Mouse (Mus musculus): Measurements from ENCODE around the gene Mall. TPM values are rescaled to one million over a fixed set of nuclear protein-coding genes. Genes with fewer than 3 reads are reported as not detected.
A peak's percentile ranks its signal among the peaks of the same experiment; 100 is the strongest.

Gene Mall
- polyA plus RNA-seq, 1 experiment from 2014 or later, result 24.9 TPM

- H3K27ac ChIP-seq, result peak overlapping the region; percentile 65; the same call in 1 of the 2 replicates
- H3K27me3 ChIP-seq (replicated peaks), result no peaks in the 10 kb centered on the region
- peaks cover 8% of the 10 kb centered on the region; the same call in 1 of the 2 replicates for H3K4me1 ChIP-seq
- H3K4me3 ChIP-seq (replicated peaks), result 0 out of 2 replicates have a peak overlapping the region, but pooled peaks have one; percentile 6
- ATAC-seq (ENCODE audit: insufficient read depth, low FRiP score, low read depth), result no peak
- peak overlapping the region; percentile 14; the same call in 1 of the 2 replicates for H3K4me2 ChIP-seq
- no peaks in the 10 kb centered on the region for H3K9me3 ChIP-seq
- H3K36me3 ChIP-seq, result no peaks in the 10 kb centered on the region
- no peak overlapping the region for H3K9ac ChIP-seq
- 64% methylated on average over 6 of the region's 6 CpGs for WGBS
Measured at GRCm38 (mm10) chr2:127728146-127728545, 1.6 kb downstream of the Mall start.

- 52% methylated on average over 4 of the region's 4 CpGs for WGBS
- H3K27me3 ChIP-seq (replicated peaks), result no peaks in the 10 kb centered on the region
- ATAC-seq (ENCODE audit: insufficient read depth, low FRiP score, low read depth), result no peak
- no peaks in the 10 kb centered on the region for H3K36me3 ChIP-seq
- no peak overlapping the region for H3K9ac ChIP-seq
- H3K9me3 ChIP-seq, result no peaks in the 10 kb centered on the region
- peak overlapping the region; percentile 79 for H3K27ac ChIP-seq
- no peak overlapping the region for H3K4me2 ChIP-seq
- peaks cover 15% of the 10 kb centered on the region for H3K4me1 ChIP-seq
- H3K4me3 ChIP-seq (replicated peaks), result no peak overlapping the region
Measured at GRCm38 (mm10) chr2:127723193-127723592, 6.5 kb downstream of the Mall start.

GRCm38 (mm10) chr2:127722176-127722892, 7.4 kb downstream of the Mall start:
- Histone ChIP-seq H3K4me2 (0 out of 2 replicates have a peak overlapping the region, but pooled peaks have one; percentile 10), H3K27ac (peak overlapping the region; percentile 87), H3K27me3 (replicated peaks) (no peaks in the 10 kb centered on the region), H3K9ac (no peak overlapping the region), H3K9me3 (no peaks in the 10 kb centered on the region), H3K36me3 (no peaks in the 10 kb centered on the region), H3K4me1 (peaks cover 15% of the 10 kb centered on the region), H3K4me3 (replicated peaks) (no peak overlapping the region)
- peak; percentile 89 for ATAC-seq (ENCODE audit: insufficient read depth, low FRiP score, low read depth)
- WGBS, result 29% methylated on average over 7 of the region's 7 CpGs

DNA sequence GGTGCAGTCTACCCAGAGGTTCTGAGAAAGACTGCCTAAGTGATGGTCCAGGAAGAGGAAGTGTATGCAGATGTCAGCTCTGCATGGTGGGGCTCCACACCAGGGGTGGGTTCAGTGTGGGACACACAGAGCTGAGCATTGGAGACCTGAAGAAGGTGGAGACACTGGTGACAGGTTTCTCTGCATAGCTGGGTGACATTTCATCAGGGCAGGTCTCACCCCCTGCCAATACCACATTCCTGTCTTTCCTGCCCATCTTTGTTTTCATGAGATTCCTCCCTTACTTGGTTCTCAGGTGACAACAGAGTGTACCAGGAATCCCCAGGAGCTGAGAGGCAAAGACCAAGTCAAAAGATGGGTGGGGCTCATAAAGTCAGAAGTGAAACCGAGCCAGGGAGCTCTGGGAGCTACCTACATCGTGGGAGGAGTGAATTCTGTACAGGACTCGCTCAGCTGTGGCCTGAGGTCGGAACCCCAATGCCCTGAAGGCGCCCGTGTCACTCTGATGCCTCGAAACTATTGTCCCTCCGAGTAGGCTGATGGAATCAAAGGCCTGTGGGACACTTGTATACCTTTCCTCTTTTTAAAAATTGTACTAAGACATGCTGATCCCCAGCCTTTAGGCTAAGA, 10.8 kb downstream of the Mall start:
- WGBS, result 67% methylated on average over 8 of the region's 8 CpGs
- no peaks in the 10 kb centered on the region for H3K36me3 ChIP-seq
- no peak overlapping the region for H3K4me2 ChIP-seq
- H3K27me3 ChIP-seq (replicated peaks), result no peaks in the 10 kb centered on the region
- peaks cover 21% of the 10 kb centered on the region for H3K4me1 ChIP-seq
- no peaks in the 10 kb centered on the region for H3K9me3 ChIP-seq
- no peak overlapping the region for H3K9ac ChIP-seq
- no peak for ATAC-seq (ENCODE audit: insufficient read depth, low FRiP score, low read depth)
- peak overlapping the region; percentile 53; the same call in 1 of the 2 replicates for H3K27ac ChIP-seq
- no peak overlapping the region for H3K4me3 ChIP-seq (replicated peaks)

- no peak overlapping the region for H3K9ac ChIP-seq
- WGBS, result 40% methylated on average over 3 of the region's 3 CpGs
- H3K27me3 ChIP-seq (replicated peaks), result no peaks in the 10 kb centered on the region
- no peak for ATAC-seq (ENCODE audit: insufficient read depth, low FRiP score, low read depth)
- H3K4me3 ChIP-seq (replicated peaks), result no peak overlapping the region
- 0 out of 2 replicates have a peak, but pooled peaks cover 7% of the 10 kb centered on the region for H3K4me1 ChIP-seq
- H3K4me2 ChIP-seq, result no peak overlapping the region
- H3K9me3 ChIP-seq, result no peaks in the 10 kb centered on the region
- no peak overlapping the region for H3K27ac ChIP-seq
- H3K36me3 ChIP-seq, result no peaks in the 10 kb centered on the region
Measured at GRCm38 (mm10) chr2:127714726-127715125, 15.0 kb downstream of the Mall start.

- Histone ChIP-seq H3K27me3 (replicated peaks) (no peaks in the 10 kb centered on the region), H3K9ac (no peak overlapping the region), H3K4me3 (replicated peaks) (no peak overlapping the region), H3K9me3 (no peaks in the 10 kb centered on the region), H3K27ac (no peak overlapping the region), H3K36me3 (no peaks in the 10 kb centered on the region), H3K4me2 (no peak overlapping the region), H3K4me1 (no peaks in the 10 kb centered on the region)
- ATAC-seq (ENCODE audit: insufficient read depth, low FRiP score, low read depth), result no peak
- WGBS, result 84% methylated on average over 3 of the region's 3 CpGs
Measured at GRCm38 (mm10) chr2:127708792-127709191, 20.9 kb downstream of the Mall start.

DNA sequence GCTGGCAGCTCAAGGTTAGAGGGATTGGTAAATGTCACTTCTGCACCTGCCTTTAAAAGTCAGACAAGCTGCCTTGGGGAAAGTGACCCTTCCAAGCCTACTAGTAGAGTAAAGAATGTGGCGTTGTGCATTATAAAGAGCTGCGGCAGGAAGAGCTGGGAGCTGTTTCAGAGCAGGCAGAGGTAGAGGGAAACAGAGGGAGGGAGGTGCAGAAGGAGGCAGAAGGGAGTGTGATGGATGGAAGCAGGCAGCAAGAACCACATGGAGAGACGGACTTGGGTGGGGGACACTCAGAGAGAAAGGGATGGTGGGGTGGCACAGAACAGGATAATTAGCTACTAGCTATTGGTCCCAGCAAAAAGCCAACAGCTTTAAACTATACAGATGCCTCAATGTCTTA, 21.7 kb downstream of the Mall start:
- 47% methylated on average over 3 of the region's 3 CpGs for WGBS
- H3K36me3 ChIP-seq, result no peaks in the 10 kb centered on the region
- no peak overlapping the region for H3K27ac ChIP-seq
- H3K4me3 ChIP-seq (replicated peaks), result no peak overlapping the region
- no peak overlapping the region for H3K9ac ChIP-seq
- H3K4me1 ChIP-seq, result no peaks in the 10 kb centered on the region
- H3K9me3 ChIP-seq, result no peaks in the 10 kb centered on the region
- no peak for ATAC-seq (ENCODE audit: insufficient read depth, low FRiP score, low read depth)
- H3K27me3 ChIP-seq (replicated peaks), result no peaks in the 10 kb centered on the region
- no peak overlapping the region for H3K4me2 ChIP-seq

- H3K4me2 ChIP-seq, result no peak overlapping the region
- no peak overlapping the region for H3K4me3 ChIP-seq (replicated peaks)
- no peaks in the 10 kb centered on the region for H3K36me3 ChIP-seq
- no peaks in the 10 kb centered on the region for H3K9me3 ChIP-seq
- H3K9ac ChIP-seq, result no peak overlapping the region
- 83% methylated on average over 6 of the region's 6 CpGs for WGBS
- no peak overlapping the region for H3K27ac ChIP-seq
- no peak for ATAC-seq (ENCODE audit: insufficient read depth, low FRiP score, low read depth)
- H3K27me3 ChIP-seq (replicated peaks), result no peaks in the 10 kb centered on the region
- H3K4me1 ChIP-seq, result no peaks in the 10 kb centered on the region
Measured at GRCm38 (mm10) chr2:127705267-127705666, 24.5 kb downstream of the Mall start.

DNA sequence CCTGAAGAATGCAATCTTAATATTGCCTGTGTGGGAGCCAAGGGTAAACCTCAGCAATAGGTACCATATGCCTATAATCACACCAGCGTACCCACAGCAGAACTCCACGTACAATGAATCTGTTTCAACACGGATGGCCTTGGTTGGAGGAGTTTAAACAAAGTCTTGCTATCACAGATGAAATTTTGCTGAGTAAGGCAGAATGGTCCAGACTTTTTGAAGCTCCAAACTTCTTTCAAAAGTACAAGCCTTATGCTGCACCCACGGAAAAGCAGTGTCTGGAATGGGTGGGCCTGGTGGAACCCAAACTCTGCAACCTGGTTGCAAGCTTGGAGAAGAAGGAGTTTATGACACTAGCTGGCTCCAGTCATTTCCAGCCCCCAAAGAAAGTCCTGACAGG, 40.5 kb downstream of the Mall start:
- no peaks in the 10 kb centered on the region for H3K4me1 ChIP-seq
- no peaks in the 10 kb centered on the region for H3K9me3 ChIP-seq
- H3K9ac ChIP-seq, result no peak overlapping the region
- no peak overlapping the region for H3K4me3 ChIP-seq (replicated peaks)
- no peaks in the 10 kb centered on the region for H3K27me3 ChIP-seq (replicated peaks)
- no peak for ATAC-seq (ENCODE audit: insufficient read depth, low FRiP score, low read depth)
- 81% methylated on average over 4 of the region's 4 CpGs for WGBS
- H3K27ac ChIP-seq, result no peak overlapping the region
- H3K4me2 ChIP-seq, result no peak overlapping the region
- H3K36me3 ChIP-seq, result no peaks in the 10 kb centered on the region

DNA sequence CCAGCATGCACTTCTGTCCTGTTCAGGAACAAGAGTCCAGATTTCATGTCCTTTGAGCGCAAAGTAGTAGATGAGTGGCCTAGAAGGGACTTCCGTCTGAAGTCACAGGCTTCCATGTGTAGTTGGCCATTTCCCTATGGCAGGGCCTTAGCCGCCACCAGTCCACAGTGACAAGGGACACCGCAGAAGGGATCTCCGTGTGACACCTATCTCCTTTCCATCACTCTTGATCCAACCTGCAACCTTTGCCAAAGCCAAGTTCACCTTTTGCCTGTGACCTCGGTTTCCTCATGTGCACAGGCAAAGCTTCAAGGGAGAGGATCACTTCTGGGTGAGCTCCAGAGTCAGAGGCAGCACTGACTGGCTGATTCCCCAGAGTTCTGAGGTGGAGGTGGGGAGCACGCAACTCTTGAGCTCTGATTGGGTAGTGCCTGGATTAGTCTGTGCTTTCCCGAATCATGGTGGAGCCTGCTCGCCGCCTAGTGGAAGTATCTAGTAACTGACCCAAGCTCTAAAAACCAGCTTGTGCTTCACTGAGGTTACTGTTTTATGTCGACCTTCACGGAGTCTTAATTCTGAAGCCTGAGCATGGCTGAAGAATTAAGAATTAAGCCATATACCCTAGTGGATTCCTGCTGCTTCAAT, 45.9 kb downstream of the Mall start:
- peak; percentile 58; the same call in 1 of the 2 replicates for ATAC-seq (ENCODE audit: insufficient read depth, low FRiP score, low read depth)
- no peak overlapping the region for H3K9ac ChIP-seq
- no peaks in the 10 kb centered on the region for H3K36me3 ChIP-seq
- WGBS, result 36% methylated on average over 12 of the region's 12 CpGs
- H3K27ac ChIP-seq, result no peak overlapping the region
- H3K27me3 ChIP-seq (replicated peaks), result no peaks in the 10 kb centered on the region
- no peaks in the 10 kb centered on the region for H3K4me1 ChIP-seq
- H3K9me3 ChIP-seq, result no peaks in the 10 kb centered on the region
- no peak overlapping the region for H3K4me3 ChIP-seq (replicated peaks)
- no peak overlapping the region for H3K4me2 ChIP-seq

DNA sequence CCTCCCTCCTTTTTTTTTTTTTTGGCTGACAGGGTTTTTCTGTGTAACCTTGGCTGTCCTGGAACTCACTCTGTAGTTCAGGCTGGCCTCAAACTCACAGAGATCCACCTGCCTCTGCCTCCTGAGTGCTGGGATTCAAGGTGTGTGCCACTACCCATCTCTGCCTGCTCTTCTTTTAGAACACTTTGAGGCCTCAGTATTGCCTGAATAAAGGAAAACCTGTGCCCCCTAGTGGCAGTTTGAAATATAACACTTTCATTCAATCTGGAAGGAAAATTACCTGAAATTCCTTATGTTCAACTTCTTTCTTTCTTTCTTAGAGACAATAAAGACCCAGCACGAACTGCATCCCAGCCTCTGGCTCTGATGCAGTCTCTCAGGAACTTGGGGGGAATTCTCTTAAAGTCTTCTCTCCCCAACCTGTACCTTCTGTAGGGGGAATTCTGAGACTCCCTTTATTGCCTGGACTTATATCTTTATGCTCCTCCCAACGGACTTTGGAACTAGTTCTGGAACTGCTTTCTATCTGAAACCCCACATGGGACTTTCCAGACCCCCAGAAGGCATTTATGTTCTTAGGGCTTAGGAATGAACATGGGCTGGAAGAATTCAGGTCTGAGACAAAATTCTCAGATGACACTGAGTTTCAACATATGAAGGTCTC, 61.8 kb downstream of the Mall start:
- no peak overlapping the region for H3K9ac ChIP-seq
- no peaks in the 10 kb centered on the region for H3K36me3 ChIP-seq
- H3K4me1 ChIP-seq, result no peaks in the 10 kb centered on the region
- H3K27ac ChIP-seq, result no peak overlapping the region
- H3K27me3 ChIP-seq (replicated peaks), result no peaks in the 10 kb centered on the region
- H3K4me2 ChIP-seq, result no peak overlapping the region
- H3K4me3 ChIP-seq (replicated peaks), result no peak overlapping the region
- no peak for ATAC-seq (ENCODE audit: insufficient read depth, low FRiP score, low read depth)
- no peaks in the 10 kb centered on the region for H3K9me3 ChIP-seq
- 21% methylated on average over 2 of the region's 2 CpGs for WGBS

GRCm38 (mm10) chr2:127667015-127667414, 62.7 kb downstream of the Mall start:
- H3K27ac ChIP-seq, result no peak overlapping the region
- no peak for ATAC-seq (ENCODE audit: insufficient read depth, low FRiP score, low read depth)
- H3K4me3 ChIP-seq (replicated peaks), result no peak overlapping the region
- H3K4me2 ChIP-seq, result no peak overlapping the region
- no peak overlapping the region for H3K9ac ChIP-seq
- no peaks in the 10 kb centered on the region for H3K9me3 ChIP-seq
- no peaks in the 10 kb centered on the region for H3K27me3 ChIP-seq (replicated peaks)
- H3K4me1 ChIP-seq, result no peaks in the 10 kb centered on the region
- no peaks in the 10 kb centered on the region for H3K36me3 ChIP-seq

Data from stomach, embryonic 15.5 days (tissue).